ENCODE assay signal across 10 mouse cellular contexts in genomic region chr13:55523278-55523677, GRCm38 (mm10). TPM values are rescaled to one million over a fixed set of nuclear protein-coding genes. Genes with fewer than 3 reads are reported as not detected.
DNase-seq lines count a peak whose midpoint lies in the region; ATAC-seq and TF ChIP-seq lines count a peak whose summit lies in the region.
"Had no signal": no experiment of that assay in that cellular context is flagged by ENCODE, and none has a peak within 500 bp of the region (broad histone marks: within the 10 kb centered on the region; RNA-seq: fewer than 3 reads in every experiment).

No protein-coding gene starts in this region.

- H3K9ac ChIP-seq in ES-Bruce4 (ENCODE audit: low read depth, poor library complexity, severe bottlenecking) = peak overlapping the region; percentile 14
- no peak overlapping the region for H3K9ac ChIP-seq in heart, embryonic 14.5 days (ENCODE audit: low read length)
- H3K9ac ChIP-seq: embryonic facial prominence, embryonic 15.5 days had no signal

- TF ChIP-seq CTCF in ES-Bruce4 (IDR thresholded peaks at IDR 0.05; ENCODE audit: low read depth, low read length) = no peak

- peak; percentile 75 for DNase-seq in adrenal gland, adult 2 months
- DNase-seq in adrenal gland, adult 18-20 months (ENCODE audit: low spot score in 2 of 2) = no peak
- DNase-seq in kidney, postnatal 10 days = peak; percentile 84
- no peak for DNase-seq in cerebellum, adult 11 months
- DNase-seq in right cerebral cortex, postnatal 4 days = no peak

- H3K27me3 ChIP-seq in ES-Bruce4 (ENCODE audit: control insufficient read depth, insufficient read depth, low read length, poor library complexity, severe bottlenecking) = no peaks in the 10 kb centered on the region
- H3K27me3 ChIP-seq in heart, embryonic 14.5 days (ENCODE audit: control insufficient read depth, insufficient read depth, low read length) = no peaks in the 10 kb centered on the region
- H3K27me3 ChIP-seq: embryonic facial prominence, embryonic 15.5 days had no signal

- H3K27ac ChIP-seq in ES-Bruce4 (ENCODE audit: insufficient read depth, low read length) = no peak overlapping the region
- H3K27ac ChIP-seq in heart, embryonic 14.5 days (replicated peaks in 1 of 2; ENCODE audit: control insufficient read depth in 1 of 2, insufficient read depth in 1 of 2, low read depth in 2 of 2, low read length in 2 of 2) = peak overlapping the region; percentile 77 to 82
- H3K27ac ChIP-seq: embryonic facial prominence, embryonic 15.5 days had no signal

- no peaks in the 10 kb centered on the region for H3K36me3 ChIP-seq in ES-Bruce4 (ENCODE audit: control insufficient read depth, insufficient read depth, low read length, poor library complexity, severe bottlenecking)
- no peaks in the 10 kb centered on the region for H3K36me3 ChIP-seq in heart, embryonic 14.5 days (ENCODE audit: control insufficient read depth, insufficient read depth, low read length)
- H3K36me3 ChIP-seq: embryonic facial prominence, embryonic 15.5 days had no signal

- H3K4me1 ChIP-seq in ES-Bruce4 (ENCODE audit: control insufficient read depth, insufficient read depth, low read length) = no peaks in the 10 kb centered on the region
- H3K4me1 ChIP-seq in heart, embryonic 14.5 days (ENCODE audit: control insufficient read depth in 2 of 2, insufficient read depth in 2 of 2, low read length in 2 of 2) = peaks cover 0 to 3% of the 10 kb centered on the region in 2 experiments; a peak in 1 of 4 replicates
- H3K4me1 ChIP-seq: embryonic facial prominence, embryonic 15.5 days had no signal

- 65% methylated on average over 17 of the region's 17 CpGs for WGBS in heart, embryonic 14.5 days

- no peaks in the 10 kb centered on the region for H3K9me3 ChIP-seq in ES-Bruce4 (replicated peaks; ENCODE audit: control insufficient read depth, insufficient read depth, low read length, poor library complexity, severe bottlenecking)
- H3K9me3 ChIP-seq in heart, embryonic 14.5 days (ENCODE audit: control insufficient read depth, low read length) = no peaks in the 10 kb centered on the region

- H3K4me2 ChIP-seq in heart, embryonic 14.5 days (ENCODE audit: low read length) = no peak overlapping the region
- H3K4me2 ChIP-seq: embryonic facial prominence, embryonic 15.5 days had no signal

- ATAC-seq in heart, embryonic 14.5 days (ENCODE audit: insufficient number of reproducible peaks, insufficient read depth, low FRiP score, low read depth) = peak; percentile 31; the same call in 1 of the 2 replicates
- ATAC-seq in erythroblast, adult 5-6 weeks (replicated peaks; ENCODE audit: low FRiP score, poor library complexity, severe bottlenecking) = no peak

- H3K4me3 ChIP-seq in ES-Bruce4 (ENCODE audit: low read depth, low read length) = peak overlapping the region; percentile 34
- no peak overlapping the region for H3K4me3 ChIP-seq in heart, embryonic 14.5 days (ENCODE audit: control insufficient read depth in 1 of 2, insufficient read depth in 1 of 2, low read depth in 1 of 2, low read length in 2 of 2)
- H3K4me3 ChIP-seq: embryonic facial prominence, embryonic 15.5 days had no signal

- no peak for TF ChIP-seq EP300 in ES-Bruce4 (IDR thresholded peaks at IDR 0.05; ENCODE audit: insufficient read depth, low read depth, low read length)

- TF ChIP-seq POLR2A in ES-Bruce4 (IDR thresholded peaks at IDR 0.05; ENCODE audit: insufficient read depth, low read length) = no peak

RNA-seq across cellular contexts. Expression of gene Dok3, which starts 5.8 kb away (rescaled TPM):
- total RNA-seq in adrenal gland, adult 2 months (2021) = 1 to 10 TPM; 3.8 to 4.9 TPM
- 11.8 and 13.9 TPM in 2 replicates for polyA plus RNA-seq in adrenal gland, adult 2 months (2012; rRNA removed)
- total RNA-seq in adrenal gland, adult 18-20 months (2021) = 1 to 10 TPM; 5.1 to 5.3 TPM
- 0.39 and 1.0 TPM in 2 replicates for polyA plus RNA-seq in ES-Bruce4 (2011; ENCODE audit: insufficient read depth, insufficient read length, low read depth, missing spikeins)
- 1.3 and 1.4 TPM in 2 replicates for polyA plus RNA-seq in heart, embryonic 14.5 days (2014; fragmentation: Nextera tagmentation; extraction: Ambion mirVana)
- total RNA-seq in erythroblast, adult 5-6 weeks (2015; ENCODE audit: low replicate concordance) = 11.9 and 19.2 TPM in 2 replicates
- total RNA-seq in erythroblast, adult 5-6 weeks (2017; ENCODE audit: low replicate concordance) = 12.5 and 12.9 TPM in 2 replicates

RNA-seq across cellular contexts. Expression of gene Pdlim7, which starts 9.8 kb away (rescaled TPM):
- 10 to 100 TPM; 15.2 to 19.5 TPM for total RNA-seq in adrenal gland, adult 2 months (2021)
- 45.2 and 52.4 TPM in 2 replicates for polyA plus RNA-seq in adrenal gland, adult 2 months (2012; rRNA removed)
- 10 to 100 TPM; 11.6 to 26.8 TPM for total RNA-seq in adrenal gland, adult 18-20 months (2021)
- 84.4 and 97.7 TPM in 2 replicates for polyA plus RNA-seq in ES-Bruce4 (2011; ENCODE audit: insufficient read depth, insufficient read length, low read depth, missing spikeins)
- 329 and 370 TPM in 2 replicates for polyA plus RNA-seq in heart, embryonic 14.5 days (2014; fragmentation: Nextera tagmentation; extraction: Ambion mirVana)
- 1.7 and 1.9 TPM in 2 replicates for total RNA-seq in erythroblast, adult 5-6 weeks (2015; ENCODE audit: low replicate concordance)
- 2.4 and 2.9 TPM in 2 replicates for total RNA-seq in erythroblast, adult 5-6 weeks (2017; ENCODE audit: low replicate concordance)

RNA-seq across cellular contexts. Expression of gene Ddx41, which starts 13.2 kb away (rescaled TPM):
- total RNA-seq in adrenal gland, adult 2 months (2021) = 10 to 100 TPM; 44.6 to 53.4 TPM
- polyA plus RNA-seq in adrenal gland, adult 2 months (2012; rRNA removed) = 56.6 and 57.3 TPM in 2 replicates
- total RNA-seq in adrenal gland, adult 18-20 months (2021) = 10 to 100 TPM; 40.6 to 47.1 TPM
- polyA plus RNA-seq in ES-Bruce4 (2011; ENCODE audit: insufficient read depth, insufficient read length, low read depth, missing spikeins) = 55.2 and 63.9 TPM in 2 replicates
- 27.8 and 28.9 TPM in 2 replicates for polyA plus RNA-seq in heart, embryonic 14.5 days (2014; fragmentation: Nextera tagmentation; extraction: Ambion mirVana)
- 1.3 and 3.6 TPM in 2 replicates for total RNA-seq in erythroblast, adult 5-6 weeks (2015; ENCODE audit: low replicate concordance)
- total RNA-seq in erythroblast, adult 5-6 weeks (2017; ENCODE audit: low replicate concordance) = 14.1 and 17.6 TPM in 2 replicates

RNA-seq across cellular contexts. Expression of gene Dbn1, which starts 35.4 kb away (rescaled TPM):
- total RNA-seq in adrenal gland, adult 2 months (2021) = 10 to 100 TPM; 12.6 to 25.9 TPM
- polyA plus RNA-seq in adrenal gland, adult 2 months (2012; rRNA removed) = 41.5 and 44.1 TPM in 2 replicates
- 10 to 100 TPM; 11.1 to 16.2 TPM for total RNA-seq in adrenal gland, adult 18-20 months (2021)
- polyA plus RNA-seq in ES-Bruce4 (2011; ENCODE audit: insufficient read depth, insufficient read length, low read depth, missing spikeins) = 43.6 and 44.3 TPM in 2 replicates
- polyA plus RNA-seq in heart, embryonic 14.5 days (2014; fragmentation: Nextera tagmentation; extraction: Ambion mirVana) = 51.8 and 53.5 TPM in 2 replicates
- total RNA-seq in erythroblast, adult 5-6 weeks (2015; ENCODE audit: low replicate concordance) = 0.42 TPM in 1 of 2 replicates, not detected in the other
- not detected in 2 replicates for total RNA-seq in erythroblast, adult 5-6 weeks (2017; ENCODE audit: low replicate concordance)
- total RNA-seq: monocyte, adult 5-6 weeks had no signal

RNA-seq across cellular contexts. Expression of gene Fam193b, which starts 47.6 kb away (rescaled TPM):
- total RNA-seq in adrenal gland, adult 2 months (2021) = 10 to 100 TPM; 32.0 to 41.2 TPM
- polyA plus RNA-seq in adrenal gland, adult 2 months (2012; rRNA removed) = 99.6 and 110 TPM in 2 replicates
- 10 to 100 TPM; 45.5 to 52.7 TPM for total RNA-seq in adrenal gland, adult 18-20 months (2021)
- polyA plus RNA-seq in ES-Bruce4 (2011; ENCODE audit: insufficient read depth, insufficient read length, low read depth, missing spikeins) = 41.8 and 47.7 TPM in 2 replicates
- polyA plus RNA-seq in heart, embryonic 14.5 days (2014; fragmentation: Nextera tagmentation; extraction: Ambion mirVana) = 16.8 and 19.5 TPM in 2 replicates
- 35.9 and 38.6 TPM in 2 replicates for total RNA-seq in erythroblast, adult 5-6 weeks (2015; ENCODE audit: low replicate concordance)
- total RNA-seq in erythroblast, adult 5-6 weeks (2017; ENCODE audit: low replicate concordance) = 18.0 and 23.7 TPM in 2 replicates

Comparison
In these comparisons a context has a peak if more than half of its experiments do, and no peak if none do; other contexts are left out.
1. DNase-seq: peak in adrenal gland, adult 2 months (single experiment) and kidney, postnatal 10 days (single experiment); none in adrenal gland, adult 18-20 months (0 of 2), cerebellum, adult 11 months (single experiment) and right cerebral cortex, postnatal 4 days (single experiment).